Comparison of ENCODE assay signal across 8 mouse cellular contexts in the genomic region with DNA sequence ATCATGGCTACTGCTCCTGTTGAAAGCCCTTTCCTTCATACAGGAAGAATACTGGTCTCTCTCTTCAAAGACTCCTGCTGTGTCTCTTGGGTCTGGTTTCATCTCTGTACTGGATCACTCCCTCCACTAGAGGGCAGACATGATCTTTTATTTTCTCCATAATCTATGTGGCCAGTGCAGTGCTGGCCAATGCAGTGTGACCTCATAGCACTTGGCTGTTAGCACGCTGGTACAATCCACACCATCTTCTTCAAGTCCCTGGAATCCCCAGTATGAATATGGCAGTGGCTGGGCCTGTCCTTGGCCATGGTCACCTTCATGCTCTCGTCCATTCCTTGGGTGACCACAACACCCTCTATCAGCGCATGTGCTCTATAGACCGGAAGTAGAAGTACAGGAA. TPM values are rescaled to one million over a fixed set of nuclear protein-coding genes. Genes with fewer than 3 reads are reported as not detected.
DNase-seq lines count a peak whose midpoint lies in the region; ATAC-seq and TF ChIP-seq lines count a peak whose summit lies in the region.

No protein-coding gene starts in this region.

- H3K9ac ChIP-seq in hindbrain, embryonic 11.5 days (ENCODE audit: low read depth, low read length) = no peak overlapping the region
- no peak overlapping the region for H3K9ac ChIP-seq in midbrain, embryonic 15.5 days

- peak; percentile 36 for DNase-seq in adrenal gland, adult 2 months
- no peak for DNase-seq in adrenal gland, postnatal 25 days
- peak; percentile 27 for DNase-seq in Patski (ENCODE audit: low read depth, low spot score)
- peak; percentile 38 for DNase-seq in embryonic facial prominence, embryonic 10.5 days (ENCODE audit: low spot score)
- DNase-seq in hindbrain, embryonic 11.5 days (ENCODE audit: low spot score) = peak; percentile 68
- peak; percentile 61 to 70 for DNase-seq in left cerebral cortex, postnatal 14 days (ENCODE audit: low spot score in 2 of 2)
- DNase-seq in spleen, postnatal 14 days (ENCODE audit: low spot score in 2 of 2) = no peak

- in situ Hi-C loops in Patski (cut with MboI; ENCODE audit: low pct_unique_long_range_greater_than_20kb) = loop anchor here (5.0 kb wide), 1 partner anchor 76 kb away; no protein-coding TSS in a partner anchor

- H3K4me1 ChIP-seq in embryonic facial prominence, embryonic 10.5 days = 0 out of 2 replicates have a peak, but pooled peaks cover 4% of the 10 kb centered on the region
- no peaks in the 10 kb centered on the region for H3K4me1 ChIP-seq in hindbrain, embryonic 11.5 days (replicated peaks; ENCODE audit: control insufficient read depth, insufficient read depth, low read length)
- H3K4me1 ChIP-seq in midbrain, embryonic 15.5 days = no peaks in the 10 kb centered on the region

- intact Hi-C loops in left cerebral cortex, postnatal 14 days (cut with DNase I) = loop anchor here (2.0 kb wide), 1 partner anchor 77 kb away; no protein-coding TSS in a partner anchor

- POLR2A ChIA-PET in Patski (lab: Charles Lee) = no interaction called here

- H3K36me3 ChIP-seq in embryonic facial prominence, embryonic 10.5 days (replicated peaks) = peaks cover 34% of the 10 kb centered on the region
- H3K36me3 ChIP-seq in hindbrain, embryonic 11.5 days (ENCODE audit: control insufficient read depth, insufficient read depth, low read length) = no peaks in the 10 kb centered on the region; the same call in 1 of the 2 replicates
- peaks cover 20% of the 10 kb centered on the region; the same call in 1 of the 2 replicates for H3K36me3 ChIP-seq in midbrain, embryonic 15.5 days (replicated peaks)

- CTCF ChIA-PET in Patski (lab: Charles Lee) = no interaction called here

- 80% methylated on average over 4 of the region's 4 CpGs for WGBS in embryonic facial prominence, embryonic 10.5 days
- WGBS in hindbrain, embryonic 11.5 days = 76% methylated on average over 4 of the region's 4 CpGs
- WGBS in midbrain, embryonic 15.5 days = 80% methylated on average over 4 of the region's 4 CpGs

- H3K27ac ChIP-seq in embryonic facial prominence, embryonic 10.5 days (replicated peaks) = no peak overlapping the region
- no peak overlapping the region for H3K27ac ChIP-seq in hindbrain, embryonic 11.5 days (ENCODE audit: low read depth, low read length)
- no peak overlapping the region for H3K27ac ChIP-seq in midbrain, embryonic 15.5 days

- no peaks in the 10 kb centered on the region for H3K9me3 ChIP-seq in embryonic facial prominence, embryonic 10.5 days
- H3K9me3 ChIP-seq in hindbrain, embryonic 11.5 days (ENCODE audit: control insufficient read depth, low read length) = no peaks in the 10 kb centered on the region
- H3K9me3 ChIP-seq in midbrain, embryonic 15.5 days = no peaks in the 10 kb centered on the region

- no peak overlapping the region for H3K4me3 ChIP-seq in embryonic facial prominence, embryonic 10.5 days
- no peak overlapping the region for H3K4me3 ChIP-seq in hindbrain, embryonic 11.5 days (ENCODE audit: low read depth, low read length)
- no peak overlapping the region for H3K4me3 ChIP-seq in midbrain, embryonic 15.5 days

- no peaks in the 10 kb centered on the region for H3K27me3 ChIP-seq in Patski
- H3K27me3 ChIP-seq in embryonic facial prominence, embryonic 10.5 days (replicated peaks; ENCODE audit: low read depth, poor library complexity, severe bottlenecking) = no peaks in the 10 kb centered on the region
- no peaks in the 10 kb centered on the region for H3K27me3 ChIP-seq in hindbrain, embryonic 11.5 days (ENCODE audit: control insufficient read depth, insufficient read depth, low read length)
- H3K27me3 ChIP-seq in midbrain, embryonic 15.5 days (replicated peaks) = no peaks in the 10 kb centered on the region

- ATAC-seq in Patski = peak; percentile 84
- peak; percentile 57; the same call in 1 of the 2 replicates for ATAC-seq in hindbrain, embryonic 11.5 days (ENCODE audit: low FRiP score)
- ATAC-seq in midbrain, embryonic 15.5 days (replicated peaks) = peak; percentile 52; the same call in 1 of the 2 replicates

- peak; percentile 67 for TF ChIP-seq CTCF in Patski (IDR thresholded peaks at IDR 0.05)

- no peak overlapping the region for H3K4me2 ChIP-seq in hindbrain, embryonic 11.5 days (replicated peaks; ENCODE audit: low read depth, low read length)
- no peak overlapping the region for H3K4me2 ChIP-seq in midbrain, embryonic 15.5 days

RNA-seq across cellular contexts. Expression of a gene that starts 27.1 kb away (rescaled TPM):
- 10 to 100 TPM; 19.3 to 32.9 TPM for total RNA-seq in adrenal gland, adult 2 months (2021)
- 0.32 and 0.45 TPM in 2 replicates for polyA plus RNA-seq in adrenal gland, adult 2 months (2012; rRNA removed)
- 16.7 and 21.8 TPM in 2 replicates for total RNA-seq in adrenal gland, postnatal 25 days (2021)
- polyA plus RNA-seq in Patski (2021) = 27.0 TPM
- polyA plus RNA-seq in embryonic facial prominence, embryonic 10.5 days (2016; fragmentation: Nextera tagmentation; extraction: Ambion mirVana) = 8.7 and 11.1 TPM in 2 replicates
- polyA plus RNA-seq in hindbrain, embryonic 11.5 days (2014; fragmentation: Nextera tagmentation; extraction: Ambion mirVana) = 19.2 and 19.5 TPM in 2 replicates
- total RNA-seq in left cerebral cortex, postnatal 14 days (2021) = 10 to 100 TPM; 22.3 to 26.9 TPM
- 28.0 and 32.0 TPM in 2 replicates for polyA plus RNA-seq in midbrain, embryonic 15.5 days (2015; fragmentation: Nextera tagmentation; extraction: Ambion mirVana)

Comparison
In these comparisons a context has a peak if more than half of its experiments do, and no peak if none do; other contexts are left out.
1. DNase-seq: peak in adrenal gland, adult 2 months (single experiment), Patski (single experiment), embryonic facial prominence, embryonic 10.5 days (single experiment), hindbrain, embryonic 11.5 days (single experiment) and left cerebral cortex, postnatal 14 days (2 of 2); none in adrenal gland, postnatal 25 days (single experiment) and spleen, postnatal 14 days (0 of 2).
2. Peak in every context shown above with its lines, with median percentiles within 50 percentile points of each other: ATAC-seq.